Mouse (Mus musculus) hindbrain, embryonic 14.5 days (tissue): ENCODE data around the gene Sh3kbp1. TPM values are rescaled to one million over a fixed set of nuclear protein-coding genes. Genes with fewer than 3 reads are reported as not detected.

ENCODE experiments used
- ATAC-seq: fragments of 200-750 bp; cut with Nextera tagmentation; 2 replicates; pipeline ENCODE4 v1.8.0; 2017; ENCODE audit warnings: moderate number of reproducible peaks, mild to moderate bottlenecking, moderate TSS enrichment, moderate library complexity; ENCODE audit not compliant: low FRiP score
- DNase-seq: peaks from one replicate; pipeline ENCODE4 v3.0.0-alpha.2; 2015; ENCODE audit warnings: low spot score
- H3K27ac ChIP-seq: fragments of 300-500 bp; sonication (generic); 2 replicates; pipeline ENCODE4 v1.5.1; 2014; ENCODE audit warnings: mild to moderate bottlenecking, moderate library complexity
- H3K27me3 ChIP-seq: fragments of 300-500 bp; sonication (generic); 2 replicates; pipeline ENCODE4 v1.6.1; 2014; ENCODE audit warnings: mild to moderate bottlenecking, low read length, mixed read lengths; ENCODE audit not compliant: control insufficient read depth, insufficient read depth
- H3K36me3 ChIP-seq: fragments of 300-500 bp; sonication (generic); replicated peaks from 2 replicates; pipeline ENCODE4 v1.6.1; 2014; ENCODE audit not compliant: control insufficient read depth, insufficient read depth
- H3K4me1 ChIP-seq: fragments of 300-500 bp; sonication (generic); replicated peaks from 2 replicates; pipeline ENCODE4 v1.6.1; 2014; ENCODE audit warnings: antibody characterized with exemption, low read length, mixed read lengths; ENCODE audit not compliant: control insufficient read depth, insufficient read depth
- H3K4me2 ChIP-seq: fragments of 300-500 bp; sonication (generic); replicated peaks from 2 replicates; pipeline ENCODE4 v1.6.1; 2014; ENCODE audit warnings: mild to moderate bottlenecking, moderate library complexity
- H3K4me3 ChIP-seq: fragments of 300-500 bp; sonication (generic); replicated peaks from 2 replicates; pipeline ENCODE4 v1.5.1; 2014; ENCODE audit warnings: mild to moderate bottlenecking, low read length
- H3K9ac ChIP-seq: fragments of 300-500 bp; sonication (generic); 2 replicates; pipeline ENCODE4 v1.6.1; 2014
- H3K9me3 ChIP-seq: fragments of 300-500 bp; sonication (generic); 2 replicates; pipeline ENCODE4 v1.6.1; 2016; ENCODE audit warnings: low read length; ENCODE audit not compliant: control insufficient read depth
- WGBS: fragments of 180-500 bp; shearing (Covaris S2); extraction: QIAGEN DNeasy Blood & Tissue Kit; methylation state at CpG from one replicate; pipeline ENCODE4 v1.1.7; 2014; 5-methylcytosine and 5-hydroxymethylcytosine counted together
- polyA plus RNA-seq: library from polyadenylated mRNA; unstranded; fragments of >200 nt; fragmentation: Nextera tagmentation; extraction: Ambion mirVana; gene quantifications from 2 replicates; pipeline ENCODE4 v1.2.1, GENCODE M21; 2014

Gene Sh3kbp1
- polyA plus RNA-seq, 1 experiment from 2014 or later = 53.4 TPM

- DNase-seq = no peak
- Histone ChIP-seq H3K27me3 (no peaks in the 10 kb centered on the region), H3K9me3 (no peaks in the 10 kb centered on the region), H3K9ac (peak overlapping the region; percentile 73), H3K36me3 (no peaks in the 10 kb centered on the region), H3K4me1 (no peaks in the 10 kb centered on the region), H3K4me2 (peak overlapping the region; percentile 64), H3K27ac (no peak overlapping the region), H3K4me3 (peak overlapping the region; percentile 65)
- ATAC-seq = no peak
- 23% methylated on average over 2 of the region's 2 CpGs for WGBS
Observed at GRCm38 (mm10) chrX:159629203-159629602, 2.1 kb downstream of the Sh3kbp1 start.

- Histone ChIP-seq H3K9ac (no peak overlapping the region), H3K4me1 (no peaks in the 10 kb centered on the region), H3K27me3 (no peaks in the 10 kb centered on the region), H3K4me2 (no peak overlapping the region), H3K9me3 (no peaks in the 10 kb centered on the region), H3K36me3 (no peaks in the 10 kb centered on the region), H3K27ac (no peak overlapping the region), H3K4me3 (no peak overlapping the region)
- DNase-seq = no peak
- ATAC-seq = no peak
- 88% methylated on average over 3 of the region's 4 CpGs for WGBS
Observed at GRCm38 (mm10) chrX:159638500-159639227, 11.6 kb downstream of the Sh3kbp1 start.

GRCm38 (mm10) chrX:159639991-159640390 is 12.9 kb downstream of the Sh3kbp1 start:
- no peak overlapping the region for H3K9ac ChIP-seq
- no peaks in the 10 kb centered on the region for H3K36me3 ChIP-seq
- H3K9me3 ChIP-seq = no peaks in the 10 kb centered on the region
- H3K4me2 ChIP-seq = no peak overlapping the region
- H3K27me3 ChIP-seq = no peaks in the 10 kb centered on the region
- no peak overlapping the region for H3K4me3 ChIP-seq
- no peak for DNase-seq
- no peak overlapping the region for H3K27ac ChIP-seq
- WGBS = 86% methylated on average over 4 of the region's 4 CpGs
- H3K4me1 ChIP-seq = no peaks in the 10 kb centered on the region
- no peak for ATAC-seq

GRCm38 (mm10) chrX:159645314-159645713 is 18.2 kb downstream of the Sh3kbp1 start:
- no peaks in the 10 kb centered on the region for H3K4me1 ChIP-seq
- H3K36me3 ChIP-seq = no peaks in the 10 kb centered on the region
- ATAC-seq (no peak), DNase-seq (no peak)
- no peak overlapping the region for H3K9ac ChIP-seq
- WGBS = 93% methylated on average over 3 of the region's 3 CpGs
- H3K9me3 ChIP-seq = no peaks in the 10 kb centered on the region
- H3K4me2 ChIP-seq = no peak overlapping the region
- no peaks in the 10 kb centered on the region for H3K27me3 ChIP-seq
- H3K4me3 ChIP-seq = no peak overlapping the region
- no peak overlapping the region for H3K27ac ChIP-seq

GRCm38 (mm10) chrX:159647564-159647963 is 20.5 kb downstream of the Sh3kbp1 start:
- H3K27me3 ChIP-seq = no peaks in the 10 kb centered on the region
- no peak overlapping the region for H3K4me2 ChIP-seq
- no peak for DNase-seq
- no peak overlapping the region for H3K9ac ChIP-seq
- WGBS = 90% methylated on average over 5 of the region's 5 CpGs
- no peak overlapping the region for H3K27ac ChIP-seq
- H3K4me3 ChIP-seq = no peak overlapping the region
- H3K4me1 ChIP-seq = no peaks in the 10 kb centered on the region
- no peak for ATAC-seq
- no peaks in the 10 kb centered on the region for H3K36me3 ChIP-seq
- H3K9me3 ChIP-seq = no peaks in the 10 kb centered on the region

GRCm38 (mm10) chrX:159648598-159648997 is 21.5 kb downstream of the Sh3kbp1 start:
- DNase-seq (no peak), ATAC-seq (no peak)
- Histone ChIP-seq H3K27ac (no peak overlapping the region), H3K4me1 (no peaks in the 10 kb centered on the region), H3K9me3 (no peaks in the 10 kb centered on the region), H3K4me3 (no peak overlapping the region), H3K27me3 (no peaks in the 10 kb centered on the region), H3K9ac (no peak overlapping the region), H3K4me2 (no peak overlapping the region), H3K36me3 (no peaks in the 10 kb centered on the region)
- WGBS = 85% methylated on average over 3 of the region's 3 CpGs

GRCm38 (mm10) chrX:159650130-159650678 is 23.1 kb downstream of the Sh3kbp1 start:
- Histone ChIP-seq H3K27ac (no peak overlapping the region), H3K27me3 (no peaks in the 10 kb centered on the region), H3K4me3 (no peak overlapping the region), H3K36me3 (no peaks in the 10 kb centered on the region), H3K4me2 (0 out of 2 replicates have a peak overlapping the region, but pooled peaks have one; percentile 10), H3K9ac (no peak overlapping the region), H3K4me1 (no peaks in the 10 kb centered on the region), H3K9me3 (no peaks in the 10 kb centered on the region)
- 35% methylated on average over 11 of the region's 11 CpGs for WGBS
- DNase-seq (no peak), ATAC-seq (no peak)

GRCm38 (mm10) chrX:159650727-159651126 is 23.7 kb downstream of the Sh3kbp1 start:
- Histone ChIP-seq H3K4me2 (0 out of 2 replicates have a peak overlapping the region, but pooled peaks have one; percentile 10), H3K9ac (no peak overlapping the region), H3K9me3 (no peaks in the 10 kb centered on the region), H3K4me1 (no peaks in the 10 kb centered on the region), H3K27me3 (no peaks in the 10 kb centered on the region), H3K4me3 (no peak overlapping the region), H3K36me3 (no peaks in the 10 kb centered on the region), H3K27ac (no peak overlapping the region)
- ATAC-seq = no peak
- DNase-seq = no peak
- WGBS = 70% methylated on average over 6 of the region's 6 CpGs

- no peak overlapping the region for H3K9ac ChIP-seq
- no peak for ATAC-seq
- no peak for DNase-seq
- no peaks in the 10 kb centered on the region for H3K9me3 ChIP-seq
- WGBS = 90% methylated on average over 7 of the region's 7 CpGs
- H3K27ac ChIP-seq = no peak overlapping the region
- H3K4me2 ChIP-seq = no peak overlapping the region
- H3K27me3 ChIP-seq = peaks cover 2% of the 10 kb centered on the region; the same call in 1 of the 2 replicates
- no peaks in the 10 kb centered on the region for H3K4me1 ChIP-seq
- H3K4me3 ChIP-seq = no peak overlapping the region
- H3K36me3 ChIP-seq = no peaks in the 10 kb centered on the region
Observed at GRCm38 (mm10) chrX:159671388-159671787, 44.3 kb downstream of the Sh3kbp1 start.
